Mouse (Mus musculus) 3134 (cell line): ENCODE results near the gene Chchd4.
A peak's percentile ranks its signal among the peaks of the same experiment; 100 is the strongest.

ENCODE experiments used
- DNase-seq: peaks from one replicate; pipeline ENCODE4 v3.0.0-alpha.2; 2011; ENCODE audit warnings: low spot score; ENCODE audit not compliant: insufficient read length; ENCODE audit errors: extremely low read depth

The Chchd4 gene

GRCm38 (mm10) chr6:91472868-91473804, at the start of gene Chchd4, which contains the start of gene Tmem43:
TSS of gene Chchd4 (minus strand) at chr6:91473546.
TSS of gene Tmem43 (plus strand) at chr6:91473703.
- DNase-seq = peak; percentile 98

GRCm38 (mm10) chr6:91522816-91523215, 49.5 kb upstream of the Chchd4 start:
- no peak for DNase-seq

- no peak for DNase-seq
Observed at GRCm38 (mm10) chr6:91518454-91519020, 45.2 kb upstream of the Chchd4 start.

GRCm38 (mm10) chr6:91515545-91516449, 42.5 kb upstream of the Chchd4 start, which contains the start of the genes Xpc and Lsm3:
TSS of gene Xpc (minus strand) at chr6:91515888.
TSS of gene Lsm3 (plus strand) at chr6:91515928.
- peak; percentile 97 for DNase-seq

GRCm38 (mm10) chr6:91514737-91515362, 41.5 kb upstream of the Chchd4 start:
- no peak for DNase-seq

GRCm38 (mm10) chr6:91514135-91514534, 40.8 kb upstream of the Chchd4 start:
- no peak for DNase-seq

- DNase-seq = no peak
Observed at GRCm38 (mm10) chr6:91510211-91510610, 36.9 kb upstream of the Chchd4 start.

GRCm38 (mm10) chr6:91509326-91509725, 36.0 kb upstream of the Chchd4 start:
- DNase-seq = peak; percentile 41

GRCm38 (mm10) chr6:91508041-91508440, 34.7 kb upstream of the Chchd4 start:
- no peak for DNase-seq

GRCm38 (mm10) chr6:91506036-91506435, 32.7 kb upstream of the Chchd4 start:
- no peak for DNase-seq

- DNase-seq = no peak
Observed at GRCm38 (mm10) chr6:91503302-91503701, 30.0 kb upstream of the Chchd4 start.

GRCm38 (mm10) chr6:91494526-91494925, 21.2 kb upstream of the Chchd4 start:
- DNase-seq = no peak

GRCm38 (mm10) chr6:91493053-91493452, 19.7 kb upstream of the Chchd4 start:
- no peak for DNase-seq

GRCm38 (mm10) chr6:91491004-91491403, 17.7 kb upstream of the Chchd4 start:
- DNase-seq = no peak

- DNase-seq = no peak
Observed at GRCm38 (mm10) chr6:91489872-91490271, 16.5 kb upstream of the Chchd4 start.

- peak; percentile 74 for DNase-seq
Observed at GRCm38 (mm10) chr6:91488496-91489212, 15.3 kb upstream of the Chchd4 start.

GRCm38 (mm10) chr6:91486736-91487453, 13.5 kb upstream of the Chchd4 start:
- DNase-seq = no peak

GRCm38 (mm10) chr6:91483371-91483770, 10.0 kb upstream of the Chchd4 start:
- DNase-seq = no peak

- DNase-seq = no peak
Observed at GRCm38 (mm10) chr6:91476541-91476940, 3.2 kb upstream of the Chchd4 start.
